ENCODE assay signal across 21 mouse cellular contexts in the genomic region with DNA sequence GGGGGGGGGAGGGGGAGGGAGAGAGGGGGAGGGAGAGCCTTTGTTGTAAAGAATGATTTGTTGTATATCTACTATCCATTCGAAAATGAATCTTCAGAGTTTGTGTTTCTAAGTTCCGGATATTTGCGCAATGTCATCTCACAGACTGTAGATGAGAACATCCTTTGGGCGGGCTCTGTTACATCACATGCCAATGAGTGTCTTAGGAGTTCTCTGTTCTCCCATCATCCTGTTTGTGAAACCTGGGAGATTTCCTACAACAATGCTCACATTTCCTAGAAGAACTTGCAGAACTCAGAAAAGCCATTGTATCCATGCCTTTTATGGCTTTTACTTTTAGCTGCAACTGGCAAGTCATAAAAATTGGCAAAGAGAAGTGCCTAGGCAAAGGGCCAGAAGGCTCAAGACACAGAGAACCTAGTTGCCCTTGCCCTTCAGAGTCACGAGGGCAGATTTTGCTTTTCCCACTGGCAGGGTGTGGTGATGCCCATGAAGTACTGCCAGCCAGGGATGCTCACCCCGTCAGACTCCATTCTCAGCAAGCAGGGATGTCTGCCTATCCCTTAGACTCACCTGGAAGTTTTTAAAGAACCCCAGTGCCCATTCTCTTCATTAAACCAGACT. TPM values are rescaled to one million over a fixed set of nuclear protein-coding genes. Genes with fewer than 3 reads are reported as not detected.
A peak's percentile ranks its signal among the peaks of the same experiment; 100 is the strongest.
DNase-seq lines count a peak whose midpoint lies in the region; ATAC-seq and TF ChIP-seq lines count a peak whose summit lies in the region.
"Had no signal": no experiment of that assay in that cellular context is flagged by ENCODE, and none has a peak within 500 bp of the region (broad histone marks: within the 10 kb centered on the region; RNA-seq: fewer than 3 reads in every experiment).

No protein-coding gene starts in this region.

- WGBS in midbrain, embryonic 16.5 days, result 88% methylated on average over 6 of the region's 6 CpGs

- H3K4me2 ChIP-seq in myocyte (ENCODE audit: low read depth), result no peak overlapping the region
- H3K4me2 ChIP-seq in midbrain, embryonic 16.5 days (ENCODE audit: low read length), result no peak overlapping the region
- H3K4me2 ChIP-seq: limb, embryonic 13.5 days; midbrain, embryonic 12.5 days had no signal

- no peak overlapping the region for H3K4me3 ChIP-seq in myocyte
- H3K4me3 ChIP-seq in midbrain, embryonic 16.5 days (ENCODE audit: low read depth, low read length), result no peak overlapping the region
- H3K4me3 ChIP-seq: hindbrain, embryonic 10.5 days; limb, embryonic 13.5 days; midbrain, embryonic 12.5 days had no signal

- no peak overlapping the region for H3ac ChIP-seq in myocyte (ENCODE audit: control insufficient read depth, insufficient read length)

- H3K79me2 ChIP-seq in myocyte (ENCODE audit: control insufficient read depth, insufficient read depth), result no peaks in the 10 kb centered on the region

- H3K36me3 ChIP-seq in myocyte (ENCODE audit: control insufficient read depth, insufficient read depth), result no peaks in the 10 kb centered on the region
- H3K36me3 ChIP-seq in midbrain, embryonic 16.5 days (ENCODE audit: control insufficient read depth, insufficient read depth, low read length), result no peaks in the 10 kb centered on the region
- H3K36me3 ChIP-seq: hindbrain, embryonic 10.5 days; limb, embryonic 13.5 days; midbrain, embryonic 12.5 days had no signal

- no peak overlapping the region for H3K9ac ChIP-seq in midbrain, embryonic 16.5 days (ENCODE audit: low read depth, low read length)
- H3K9ac ChIP-seq: limb, embryonic 13.5 days; liver, postnatal 0 days; midbrain, embryonic 12.5 days had no signal

- H3K27me3 ChIP-seq in myocyte (ENCODE audit: control insufficient read depth, insufficient read depth, insufficient read length), result no peaks in the 10 kb centered on the region
- no peaks in the 10 kb centered on the region for H3K27me3 ChIP-seq in midbrain, embryonic 16.5 days (ENCODE audit: control insufficient read depth, insufficient read depth, low read depth, low read length)
- H3K27me3 ChIP-seq: limb, embryonic 13.5 days; midbrain, embryonic 12.5 days; Patski had no signal

- H3K9me3 ChIP-seq in midbrain, embryonic 16.5 days (replicated peaks; ENCODE audit: control insufficient read depth, low read length, poor library complexity, severe bottlenecking), result no peaks in the 10 kb centered on the region
- H3K9me3 ChIP-seq: hindbrain, embryonic 10.5 days; limb, embryonic 13.5 days; midbrain, embryonic 12.5 days had no signal

- ATAC-seq in midbrain, embryonic 16.5 days, result no peak
- ATAC-seq: inflammation-experienced regulatory T-cells, adult 6 months; liver, postnatal 0 days; Patski had no signal

- DNase-seq in kidney, postnatal 36 days, result peak; percentile 7 to 23
- no peak for DNase-seq in kidney, postnatal 14 days
- peak; percentile 97 for DNase-seq in adipocyte (ENCODE audit: low spot score)
- peak; percentile 36 for DNase-seq in fibroblast of lung, adult 2 months (ENCODE audit: low read depth)
- no peak for DNase-seq in urinary bladder, postnatal 10 days (ENCODE audit: low spot score)
- DNase-seq: cerebellum, adult 18-20 months; gastrocnemius, postnatal 25 days; liver, postnatal 0 days; thymus, postnatal 4 days had no signal

- H3K4me1 ChIP-seq in midbrain, embryonic 16.5 days (ENCODE audit: control insufficient read depth, insufficient read depth, low read length), result no peaks in the 10 kb centered on the region
- H3K4me1 ChIP-seq: hindbrain, embryonic 10.5 days; limb, embryonic 13.5 days; midbrain, embryonic 12.5 days had no signal

- TF ChIP-seq POLR2A in myocyte (IDR thresholded peaks at IDR 0.05; ENCODE audit: insufficient read length, low read depth), result no peak

- H3K27ac ChIP-seq in midbrain, embryonic 16.5 days (ENCODE audit: low read length), result no peak overlapping the region
- H3K27ac ChIP-seq: hindbrain, embryonic 10.5 days; limb, embryonic 13.5 days; midbrain, embryonic 12.5 days; stomach, postnatal 0 days had no signal

TF ChIP-seq in myocyte, 11 proteins besides CTCF, POLR2A, EP300 and RAD21:
- TF ChIP-seq CEBPB (IDR thresholded peaks at IDR 0.05; ENCODE audit: insufficient read depth, poor library complexity, severe bottlenecking) (peak; percentile 61; the same call in 1 of the 2 replicates), REST (IDR thresholded peaks at IDR 0.05; ENCODE audit: insufficient read depth, insufficient read length) (no peak), POLR2AphosphoS2 (IDR thresholded peaks at IDR 0.05; ENCODE audit: insufficient read length, low read depth) (no peak), TCF12 (IDR thresholded peaks at IDR 0.05; ENCODE audit: insufficient read depth, poor library complexity, severe bottlenecking) (no peak), MAX (IDR thresholded peaks at IDR 0.05; ENCODE audit: low read depth) (no peak), TCF3 (IDR thresholded peaks at IDR 0.05; ENCODE audit: insufficient read length, low read depth) (no peak), SRF (IDR thresholded peaks at IDR 0.05; ENCODE audit: control insufficient read depth, insufficient read length, low read depth) (no peak), MYOG (IDR thresholded peaks at IDR 0.05; ENCODE audit: control insufficient read depth in 1 of 3, insufficient read depth in 1 of 3, insufficient read length in 2 of 3, low read depth in 2 of 3) (no peak), MYOD1 (IDR thresholded peaks at IDR 0.05; ENCODE audit: control insufficient read depth in 1 of 3, insufficient read length in 2 of 3, low read depth in 2 of 3) (no peak), E2F4 (IDR thresholded peaks at IDR 0.05; ENCODE audit: insufficient read depth) (no peak), USF1 (IDR thresholded peaks at IDR 0.05; ENCODE audit: low read depth) (peak; percentile 20)

RNA-seq across cellular contexts. Expression of a gene that starts 8.3 kb away (rescaled TPM):
- polyA plus RNA-seq in myocyte (2012; fragmentation: generic; extraction: Trizol), result not detected
- polyA plus RNA-seq in midbrain, embryonic 16.5 days (2015; fragmentation: Nextera tagmentation; extraction: Ambion mirVana), result not detected in 2 replicates
- polyA plus RNA-seq: hindbrain, embryonic 10.5 days; inflammation-experienced regulatory T-cells, adult 6 months; large intestine, adult 2 months; limb, embryonic 13.5 days; midbrain, embryonic 12.5 days; neural tube, embryonic 11.5 days; Patski; spleen, adult 2 months had no signal

RNA-seq across cellular contexts. Expression of a gene that starts 13.4 kb away (rescaled TPM):
- polyA plus RNA-seq in myocyte (2012; fragmentation: generic; extraction: Trizol), result not detected
- not detected in 2 replicates for polyA plus RNA-seq in midbrain, embryonic 16.5 days (2015; fragmentation: Nextera tagmentation; extraction: Ambion mirVana)
- polyA plus RNA-seq: neural tube, embryonic 11.5 days; Patski had no signal

RNA-seq across cellular contexts. Expression of a gene that starts 29.6 kb away (rescaled TPM):
- polyA plus RNA-seq in myocyte (2012; fragmentation: generic; extraction: Trizol), result not detected
- not detected in 2 replicates for polyA plus RNA-seq in midbrain, embryonic 16.5 days (2015; fragmentation: Nextera tagmentation; extraction: Ambion mirVana)
- polyA plus RNA-seq: heart, embryonic 14.5 days; hindbrain, embryonic 10.5 days; inflammation-experienced regulatory T-cells, adult 6 months; limb, embryonic 13.5 days; midbrain, embryonic 12.5 days; neural tube, embryonic 11.5 days; Patski had no signal

RNA-seq across cellular contexts. Expression of a gene that starts 36.3 kb away (rescaled TPM):
- 8.7 TPM for polyA plus RNA-seq in myocyte (2012; fragmentation: generic; extraction: Trizol)
- polyA plus RNA-seq in midbrain, embryonic 16.5 days (2015; fragmentation: Nextera tagmentation; extraction: Ambion mirVana), result 32.2 and 37.6 TPM in 2 replicates

RNA-seq across cellular contexts. Expression of a gene that starts 54.8 kb away (rescaled TPM):
- polyA plus RNA-seq in myocyte (2012; fragmentation: generic; extraction: Trizol), result not detected
- 0.30 and 0.57 TPM in 2 replicates for polyA plus RNA-seq in midbrain, embryonic 16.5 days (2015; fragmentation: Nextera tagmentation; extraction: Ambion mirVana)
- polyA plus RNA-seq: Patski had no signal

Comparison
In these comparisons a context has a peak if more than half of its experiments do, and no peak if none do; other contexts are left out.
1. DNase-seq: peak in kidney, postnatal 36 days (2 of 2), adipocyte (single experiment) and fibroblast of lung, adult 2 months (single experiment); none in kidney, postnatal 14 days (single experiment) and urinary bladder, postnatal 10 days (single experiment).